Mouse (Mus musculus) urinary bladder, adult 2 months (tissue): ENCODE results near the gene 1810046K07Rik. TPM values are rescaled to one million over a fixed set of nuclear protein-coding genes. Genes with fewer than 3 reads are reported as not detected.

Source experiments
- DNase-seq: peaks from one replicate; pipeline ENCODE4 v3.0.0; 2022; ENCODE audit warnings: low spot score
- polyA plus RNA-seq: library from polyadenylated mRNA; depleted of rRNA; stranded (reverse); fragments of >200 nt; gene quantifications from 2 replicates; pipeline ENCODE4 v1.2.3, GENCODE M21; 2012; rRNA removed

Gene 1810046K07Rik
- polyA plus RNA-seq, result not detected in 2 replicates

DNA sequence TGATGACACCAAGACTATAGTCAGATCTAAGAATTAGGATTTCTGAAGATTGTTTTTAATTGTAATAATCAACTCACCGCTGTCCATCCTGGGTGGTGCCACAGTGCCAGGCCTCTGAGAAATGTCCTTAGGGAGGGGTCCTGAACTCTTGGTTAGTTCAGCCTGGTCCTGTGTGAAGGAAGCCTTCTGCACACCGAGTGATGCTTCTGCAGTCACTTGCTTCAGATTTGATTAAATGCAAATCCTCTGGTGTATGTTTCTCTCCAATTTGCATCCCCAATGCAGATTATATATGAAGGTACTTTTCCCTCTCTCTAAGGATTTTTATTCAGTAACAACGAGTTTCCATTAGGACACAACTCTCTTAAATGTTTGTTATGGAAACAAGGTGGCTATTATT is at the start of gene 1810046K07Rik:
TSS of gene 1810046K07Rik (minus strand) at position 187 of the 400 bp plus-strand sequence.
- no peak for DNase-seq

GRCm38 (mm10) chr9:51369560-51369959 is 40.8 kb upstream of the 1810046K07Rik start:
- no peak for DNase-seq

DNA sequence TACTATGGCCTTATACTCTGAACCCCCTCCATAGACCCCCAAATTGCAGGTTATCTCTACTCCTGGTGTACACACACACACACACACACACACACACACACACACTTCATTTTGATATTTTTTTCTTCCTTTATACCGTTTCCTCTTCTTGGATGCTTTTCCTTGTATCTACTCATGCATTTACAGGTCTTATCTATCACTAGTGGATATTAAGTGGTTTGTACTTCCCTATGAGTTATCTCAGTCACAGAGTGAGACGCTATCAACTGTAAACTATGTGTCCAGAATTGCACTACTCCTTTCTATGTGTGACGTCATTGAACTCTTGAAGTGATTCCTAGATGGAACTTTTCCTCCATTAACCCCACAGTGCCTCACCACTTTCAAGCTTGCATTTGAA is 38.4 kb upstream of the 1810046K07Rik start:
- DNase-seq, result no peak

DNA sequence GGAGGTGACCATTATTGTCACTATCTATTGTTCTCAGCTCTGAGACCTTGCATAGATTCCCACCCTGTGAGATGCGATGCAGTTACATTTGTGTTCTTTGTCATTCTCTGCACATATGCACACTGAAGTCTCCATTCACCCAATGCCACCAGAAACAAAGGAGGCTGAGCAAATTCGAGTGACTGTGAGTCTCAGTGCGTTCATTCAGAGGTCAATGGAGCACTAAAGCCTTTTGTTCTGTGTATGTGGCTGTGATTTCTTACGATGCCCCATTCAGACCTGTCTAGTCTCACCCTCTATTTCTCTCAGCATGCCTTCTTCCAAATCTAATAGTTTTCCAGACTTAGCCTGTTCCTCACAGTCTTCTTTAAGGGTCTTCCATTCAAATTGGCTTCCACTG is 35.3 kb upstream of the 1810046K07Rik start:
- DNase-seq, result no peak

GRCm38 (mm10) chr9:51353511-51353910 is 24.8 kb upstream of the 1810046K07Rik start:
- no peak for DNase-seq

DNA sequence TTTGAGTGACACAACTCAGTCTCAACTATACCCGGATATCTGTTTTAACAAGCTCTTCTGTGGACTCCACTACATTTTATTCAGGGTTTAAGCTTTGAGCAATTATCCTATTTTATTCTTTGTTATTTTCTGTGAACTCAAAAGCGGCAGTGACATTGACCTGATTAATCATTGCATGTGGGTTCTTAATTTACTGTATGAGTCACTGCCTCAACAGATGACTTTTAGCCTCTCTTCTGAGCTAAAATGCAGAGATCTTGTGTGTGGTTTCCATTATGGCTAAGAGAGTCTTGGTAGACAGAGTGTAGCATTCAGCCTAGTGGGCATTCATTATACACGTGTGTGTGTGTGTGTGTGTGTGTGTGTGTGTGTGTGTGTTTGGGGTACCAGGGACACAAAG is 24.2 kb upstream of the 1810046K07Rik start:
- no peak for DNase-seq

- DNase-seq, result no peak
Measured at GRCm38 (mm10) chr9:51349422-51349821, 20.7 kb upstream of the 1810046K07Rik start.

DNA sequence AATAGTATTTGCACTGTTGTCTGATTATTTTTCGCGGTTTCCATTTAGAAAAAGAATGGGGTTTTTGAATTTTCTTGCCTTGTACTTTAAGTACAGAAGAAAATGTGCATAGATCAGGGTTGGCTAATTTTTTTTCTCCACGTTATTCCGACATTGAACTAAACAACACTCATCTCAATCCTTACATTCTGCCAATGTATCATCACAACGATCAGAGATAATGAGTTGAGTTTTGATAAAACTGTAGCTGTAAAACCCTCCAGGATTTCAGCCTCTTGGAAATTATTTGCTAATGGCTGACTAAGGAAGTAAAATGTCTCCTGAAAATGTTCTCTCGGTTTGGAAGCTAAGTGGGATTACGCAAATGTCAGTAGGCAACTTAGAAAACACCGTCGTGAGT is 17.1 kb upstream of the 1810046K07Rik start:
- no peak for DNase-seq

DNA sequence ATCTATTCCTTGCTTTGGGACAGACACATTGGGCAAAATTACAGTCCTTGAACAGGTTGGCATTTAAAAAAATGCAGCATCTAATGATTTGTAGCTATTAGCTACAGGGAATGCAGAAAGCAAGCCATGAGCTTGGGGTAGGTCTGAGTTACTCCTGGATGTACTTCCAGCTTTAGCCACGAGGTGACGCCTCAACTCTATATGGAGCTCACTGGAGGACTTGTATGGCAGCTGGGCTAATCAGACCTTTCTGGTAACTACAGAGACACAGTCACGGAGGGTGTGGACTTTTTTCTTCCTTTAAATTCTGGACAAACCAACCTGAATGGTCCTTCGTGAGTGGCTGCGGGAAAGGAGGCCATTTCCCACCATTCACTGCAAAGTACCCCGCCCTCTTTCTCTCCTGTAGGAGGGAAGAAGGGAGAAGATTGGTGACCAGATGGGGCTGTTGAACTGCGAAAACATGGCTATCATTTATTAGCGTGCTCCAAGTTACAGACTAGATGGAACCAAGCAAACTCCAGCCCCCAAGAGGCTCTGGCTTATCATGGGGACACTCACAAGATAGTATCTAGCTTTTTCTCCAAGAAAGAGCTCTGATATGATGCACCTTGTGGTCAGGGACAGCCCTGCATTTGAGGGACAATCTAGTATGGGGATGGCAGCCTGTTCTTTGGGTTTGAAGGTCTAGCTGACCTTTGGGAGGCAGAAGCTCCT is 6.7 kb upstream of the 1810046K07Rik start:
- peak; percentile 54 for DNase-seq

- no peak for DNase-seq
Measured at GRCm38 (mm10) chr9:51331449-51332238, 2.9 kb upstream of the 1810046K07Rik start.

- DNase-seq, result no peak
Measured at GRCm38 (mm10) chr9:51327555-51327903, 1.2 kb downstream of the 1810046K07Rik start.

DNA sequence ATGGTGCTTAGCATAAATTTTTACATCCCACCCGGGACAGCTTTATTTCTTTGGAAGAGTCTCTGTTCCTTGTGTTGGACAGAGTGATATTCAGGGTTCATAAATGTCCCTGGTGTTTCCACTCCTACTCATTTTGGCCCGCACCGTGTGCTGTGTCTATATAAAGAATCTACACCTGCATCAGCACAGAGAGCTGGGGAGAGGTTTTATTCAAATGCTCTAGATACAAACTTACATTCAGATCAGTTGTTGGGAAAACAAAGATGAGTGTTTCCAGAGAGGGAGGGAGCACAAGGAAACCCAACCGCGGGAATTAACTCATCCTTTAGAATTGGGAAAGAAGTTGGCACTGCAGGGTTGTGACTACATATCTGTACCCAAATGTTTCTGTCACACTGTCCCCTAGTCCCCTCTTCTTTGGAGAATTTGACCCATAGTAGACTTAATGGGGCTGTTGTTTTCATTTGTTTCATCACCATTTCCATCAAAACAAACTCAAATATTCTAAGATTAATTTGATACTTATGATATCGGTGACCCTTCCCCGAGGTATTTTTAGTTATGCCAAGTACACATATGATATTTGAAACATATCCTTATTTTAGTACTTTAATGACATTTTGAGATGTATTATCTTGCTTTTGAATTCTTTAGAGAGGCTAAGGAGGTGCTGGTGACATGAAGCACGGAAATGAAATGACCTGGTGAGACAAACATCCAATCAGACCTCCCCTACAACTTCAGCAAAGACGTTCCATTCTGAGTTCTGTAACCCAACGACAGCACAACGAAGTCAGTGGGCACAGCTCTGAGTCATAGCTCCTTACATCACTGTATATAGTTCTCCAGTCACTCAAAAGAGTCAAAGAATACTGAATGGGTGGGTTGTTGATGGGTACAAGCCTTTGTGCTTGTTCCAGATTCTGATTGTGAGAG is 1.8 kb downstream of the 1810046K07Rik start:
- DNase-seq, result no peak

DNA sequence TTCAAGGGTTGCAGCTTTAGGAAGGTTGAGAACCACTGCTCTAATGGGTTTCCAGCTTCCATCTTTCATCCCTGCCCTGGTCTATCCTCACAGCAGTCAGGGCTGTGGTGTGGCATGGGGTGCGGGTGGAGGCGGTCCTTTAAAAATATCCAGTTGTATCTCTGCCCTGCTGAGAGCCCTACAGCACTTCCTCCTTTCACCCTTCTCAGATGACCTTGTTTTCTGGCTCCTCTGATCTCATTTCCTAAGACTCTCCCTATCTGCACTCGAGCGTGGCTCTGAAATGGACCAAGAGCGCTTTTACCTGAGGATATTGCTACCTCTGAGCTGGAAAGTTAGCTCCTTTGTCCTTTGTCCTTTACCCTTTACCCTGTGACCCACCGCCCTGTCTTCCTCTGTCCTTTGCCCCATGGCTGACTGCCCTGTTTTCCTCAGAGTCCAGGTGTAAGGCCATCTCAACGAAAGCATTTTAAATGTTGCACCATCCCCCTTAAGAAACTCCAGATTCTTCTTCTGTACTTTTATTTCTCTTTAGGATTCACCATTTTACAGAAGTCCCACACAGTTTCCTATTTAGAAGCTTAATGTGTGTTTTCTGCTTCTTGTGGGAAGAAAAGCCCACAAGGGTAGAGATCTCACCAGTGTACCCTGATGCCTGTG is 4.2 kb downstream of the 1810046K07Rik start:
- no peak for DNase-seq

DNA sequence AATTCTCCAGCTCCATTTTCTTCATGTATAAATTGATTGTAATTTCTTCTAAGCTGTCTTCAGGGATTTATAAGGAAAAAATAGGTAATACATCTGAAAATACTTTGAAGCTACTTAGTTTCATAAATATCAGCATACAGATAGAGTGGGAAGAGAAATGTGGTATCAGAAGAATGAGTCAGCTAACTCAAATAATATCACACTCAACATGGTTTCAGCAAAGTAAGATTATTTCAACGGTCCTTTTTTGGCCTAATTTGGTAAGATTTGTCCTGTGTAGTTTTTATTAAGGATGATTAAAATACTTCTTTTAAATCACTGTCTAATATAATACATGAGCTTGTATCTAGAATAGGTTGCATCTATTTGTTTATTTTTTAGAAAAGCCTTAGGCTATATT is 8.6 kb downstream of the 1810046K07Rik start:
- no peak for DNase-seq

GRCm38 (mm10) chr9:51318246-51318645 is 10.5 kb downstream of the 1810046K07Rik start:
- no peak for DNase-seq

GRCm38 (mm10) chr9:51317322-51317721 is 11.4 kb downstream of the 1810046K07Rik start:
- no peak for DNase-seq

DNA sequence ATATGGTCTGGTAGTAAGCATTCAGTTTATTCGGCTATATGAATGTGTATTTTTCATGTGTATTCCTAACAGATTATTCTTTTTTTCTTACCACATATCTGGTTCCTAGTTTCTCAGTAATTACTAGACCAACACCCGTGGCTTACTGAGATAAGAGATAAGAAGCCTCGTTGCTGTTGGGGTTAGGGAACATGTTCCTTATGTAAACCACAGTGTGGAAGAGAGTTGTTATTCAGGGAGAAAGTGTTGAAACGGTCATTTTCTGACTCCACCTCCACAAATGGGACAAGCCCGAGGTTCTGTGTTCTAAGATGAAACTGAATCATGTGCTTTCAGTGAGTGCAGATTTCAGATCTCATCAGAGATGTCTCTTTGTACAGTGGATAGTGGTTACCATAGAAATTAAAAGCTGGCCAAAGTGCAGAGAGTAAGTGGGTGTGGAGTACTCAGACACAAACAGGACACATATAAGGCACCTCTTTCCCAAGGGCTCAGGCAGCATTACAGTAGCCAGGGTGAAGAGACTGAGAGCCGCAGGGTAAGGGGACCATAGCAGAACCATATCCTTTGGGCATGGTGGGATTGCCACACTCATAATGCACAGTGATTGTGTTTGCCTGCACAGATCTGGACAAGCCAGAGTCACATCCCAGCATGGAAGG is 13.2 kb downstream of the 1810046K07Rik start:
- DNase-seq, result no peak

- DNase-seq, result no peak
Measured at GRCm38 (mm10) chr9:51312554-51313317, 16.0 kb downstream of the 1810046K07Rik start.

DNA sequence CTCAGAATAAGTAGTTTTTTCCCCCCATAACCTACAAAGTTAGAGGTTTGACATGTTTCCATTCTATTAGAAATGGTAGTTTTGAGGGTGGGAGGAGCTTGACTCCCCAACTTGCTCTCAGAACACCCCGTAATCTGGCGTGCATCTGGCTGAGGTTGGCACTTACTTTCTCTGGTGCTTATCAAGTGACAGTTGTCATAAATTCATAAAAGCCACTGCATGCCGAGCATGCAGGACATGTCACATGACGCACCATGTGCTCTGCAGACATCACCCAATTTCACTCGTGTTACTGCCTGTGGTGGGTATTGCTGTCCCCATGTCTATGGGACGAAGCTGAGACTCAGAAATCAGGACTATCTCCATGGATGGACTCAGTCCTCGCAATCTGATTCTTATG is 18.2 kb downstream of the 1810046K07Rik start:
- no peak for DNase-seq

- DNase-seq, result no peak
Measured at GRCm38 (mm10) chr9:51306351-51306750, 22.4 kb downstream of the 1810046K07Rik start.
